Mouse (Mus musculus) bone marrow macrophage, adult 2 months (primary cell): ENCODE data around the gene Sdk2.

Experiments used
- CTCF ChIP-seq: IDR thresholded peaks from 2 replicates; pipeline ENCODE4 v1.5.1; 2012; ENCODE audit warnings: low read depth, mild to moderate bottlenecking, low read length, moderate library complexity
- POLR2A ChIP-seq: IDR thresholded peaks from 2 replicates; pipeline ENCODE4 v1.6.1; 2012; ENCODE audit warnings: mild to moderate bottlenecking, low read depth, low read length, borderline replicate concordance

DNA sequence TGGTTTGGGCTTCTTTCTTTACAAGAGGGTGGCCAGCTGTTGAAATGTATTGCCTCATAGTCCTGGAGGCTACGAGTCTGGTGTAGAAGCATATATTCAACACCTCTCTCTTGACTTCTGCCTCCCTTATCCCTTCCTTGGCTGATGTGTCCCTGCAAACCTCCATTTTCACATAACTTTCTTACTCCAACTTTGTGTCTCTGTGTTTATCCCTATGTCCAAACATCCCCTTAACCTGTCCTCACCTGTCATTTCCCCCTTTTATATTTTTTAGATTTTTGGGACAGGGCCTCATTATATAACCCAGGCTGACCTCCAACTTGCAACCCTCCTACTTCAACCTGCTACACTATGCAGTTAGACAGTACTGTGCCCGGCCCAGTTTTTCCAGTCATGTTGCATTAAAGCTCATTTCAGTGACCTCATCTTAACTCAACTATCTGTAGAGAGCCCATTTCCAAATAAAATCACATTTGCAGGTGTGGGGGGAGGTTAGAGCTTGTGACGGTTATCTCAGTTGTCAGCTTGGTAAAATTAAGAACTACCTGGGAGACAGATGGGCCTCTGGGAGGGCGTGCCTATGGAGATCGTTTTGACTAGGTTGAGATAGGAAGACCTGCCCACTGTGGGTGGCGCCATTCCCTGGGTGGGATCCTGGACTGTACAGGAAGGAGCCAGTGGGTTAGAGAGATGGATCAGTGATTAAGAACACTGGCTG lies 302.6 kb downstream of the Sdk2 start:
- TF ChIP-seq CTCF (no peak), POLR2A (no peak)
